Mouse (Mus musculus) kidney, adult 2 months (tissue): ENCODE data around the gene Cpxm2. TPM values are rescaled to one million over a fixed set of nuclear protein-coding genes. Genes with fewer than 3 reads are reported as not detected.

ENCODE experiments used
- DNase-seq: peaks from one replicate; pipeline ENCODE4 v3.0.0; 2021
- H3K27ac ChIP-seq: fragments of 200-500 bp; 2 replicates; pipeline ENCODE4 v1.5.1; 2012; ENCODE audit warnings: low read depth, low read length, control low read depth, inconsistent platforms; ENCODE audit not compliant: insufficient read depth
- H3K27me3 ChIP-seq: fragments of 200-500 bp; replicated peaks from 2 replicates; pipeline ENCODE4 v1.6.1; 2012; ENCODE audit warnings: mild to moderate bottlenecking, moderate library complexity, low read length, inconsistent platforms; ENCODE audit not compliant: control insufficient read depth, insufficient read depth
- H3K36me3 ChIP-seq: fragments of 200-500 bp; 2 replicates; pipeline ENCODE4 v1.6.1; 2012; ENCODE audit warnings: mild to moderate bottlenecking, moderate library complexity, low read length, inconsistent platforms; ENCODE audit not compliant: control insufficient read depth, insufficient read depth
- H3K4me1 ChIP-seq: fragments of 200-500 bp; 2 replicates; pipeline ENCODE4 v1.6.1; 2011; ENCODE audit warnings: low read length; ENCODE audit not compliant: control insufficient read depth, insufficient read depth
- H3K4me3 ChIP-seq: fragments of 200-500 bp; 2 replicates; pipeline ENCODE4 v1.5.1; 2011; ENCODE audit warnings: mild to moderate bottlenecking, low read depth, low read length, control low read depth; ENCODE audit not compliant: insufficient read depth
- CTCF ChIP-seq: fragments of 200-500 bp; conservative IDR thresholded peaks from 2 replicates; pipeline ENCODE4 v1.5.1; 2011; ENCODE audit warnings: low read depth, mild to moderate bottlenecking, control low read depth, low read length, moderate library complexity, mixed read lengths; ENCODE audit not compliant: insufficient read depth, insufficient read length
- POLR2A ChIP-seq: fragments of 200-500 bp; IDR thresholded peaks from one replicate; pipeline ENCODE4 v1.6.1; 2011; ENCODE audit warnings: low read depth, low read length, control low read depth
- WGBS: fragments of 180-500 bp; shearing (Covaris S2); methylation state at CpG from one replicate; pipeline ENCODE4 v1.1.7; 2018; 5-methylcytosine and 5-hydroxymethylcytosine counted together
- polyA plus RNA-seq: library from polyadenylated mRNA; depleted of rRNA; stranded (reverse); fragments of >200 nt; gene quantifications from 2 replicates; pipeline ENCODE4 v1.2.3, GENCODE M21; 2012; rRNA removed

Cpxm2 gene
- 3.5 and 4.4 TPM in 2 replicates for polyA plus RNA-seq

DNA sequence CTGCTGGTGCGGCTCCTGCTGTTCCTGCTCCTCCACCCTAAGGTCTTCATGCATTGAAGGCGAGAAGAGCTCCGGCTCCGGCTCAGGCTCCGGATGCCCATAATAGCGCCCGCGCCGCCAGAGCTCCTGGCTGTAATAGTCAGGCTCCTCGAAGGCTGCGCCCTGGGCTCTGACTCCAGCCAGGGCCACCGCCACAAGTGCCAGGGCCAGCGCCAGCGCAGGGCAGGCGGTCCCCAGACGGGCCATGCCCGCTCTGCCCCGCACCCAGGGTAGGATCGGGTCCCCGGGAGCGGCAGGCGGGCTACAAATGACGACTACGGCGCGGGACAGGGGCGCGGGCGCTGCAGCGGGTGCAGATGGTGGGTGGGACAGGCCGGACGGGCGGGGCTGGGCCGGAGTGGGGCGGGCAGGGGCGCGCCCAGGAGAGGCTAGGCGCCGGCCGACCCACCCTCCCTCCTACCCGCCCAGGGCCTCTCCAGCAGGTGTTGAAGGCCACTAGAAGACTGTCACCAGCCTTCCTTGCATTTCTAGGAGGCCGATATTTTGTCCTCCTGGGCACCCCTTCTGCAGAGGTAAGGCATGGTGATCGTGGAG lies at the start of gene Cpxm2:
Gene Cpxm2 (minus strand): TSS at position 372 of the 594 bp plus-strand sequence.
- DNase-seq = no peak

GRCm38 (mm10) chr7:132204073-132204612 lies 49.6 kb upstream of the Cpxm2 start:
- H3K4me1 ChIP-seq = no peaks in the 10 kb centered on the region
- no peak overlapping the region for H3K27ac ChIP-seq
- H3K36me3 ChIP-seq = no peaks in the 10 kb centered on the region
- no peak for DNase-seq
- H3K27me3 ChIP-seq = no peaks in the 10 kb centered on the region
- 22% methylated on average over 1 of the region's 1 CpGs for WGBS
- no peak overlapping the region for H3K4me3 ChIP-seq
- TF ChIP-seq POLR2A (no peak), CTCF (no peak)

More for the DNA sequence above, at the start of gene Cpxm2:
- 4% methylated on average over 43 of the region's 43 CpGs for WGBS
- Histone ChIP-seq H3K27ac (no peak within 1 kb of the TSS), H3K36me3 (no peaks in the 10 kb centered on the region), H3K27me3 (peaks cover 2% of the 10 kb centered on the region), H3K4me3 (peak within 1 kb of the TSS; percentile 3; the same call in 1 of the 2 replicates), H3K4me1 (no peaks in the 10 kb centered on the region)
- no peak for TF ChIP-seq CTCF
- TF ChIP-seq POLR2A = no peak

- no peak overlapping the region for H3K27ac ChIP-seq
- H3K4me3 ChIP-seq = no peak overlapping the region
- H3K36me3 ChIP-seq = no peaks in the 10 kb centered on the region
- 25% methylated on average over 6 of the region's 6 CpGs for WGBS
- no peaks in the 10 kb centered on the region for H3K27me3 ChIP-seq
- no peak for DNase-seq
- no peak for TF ChIP-seq CTCF
- TF ChIP-seq POLR2A = no peak
- no peaks in the 10 kb centered on the region for H3K4me1 ChIP-seq
These were observed 45.1 kb upstream of the Cpxm2 start for GRCm38 (mm10) chr7:132199686-132200085.

DNA sequence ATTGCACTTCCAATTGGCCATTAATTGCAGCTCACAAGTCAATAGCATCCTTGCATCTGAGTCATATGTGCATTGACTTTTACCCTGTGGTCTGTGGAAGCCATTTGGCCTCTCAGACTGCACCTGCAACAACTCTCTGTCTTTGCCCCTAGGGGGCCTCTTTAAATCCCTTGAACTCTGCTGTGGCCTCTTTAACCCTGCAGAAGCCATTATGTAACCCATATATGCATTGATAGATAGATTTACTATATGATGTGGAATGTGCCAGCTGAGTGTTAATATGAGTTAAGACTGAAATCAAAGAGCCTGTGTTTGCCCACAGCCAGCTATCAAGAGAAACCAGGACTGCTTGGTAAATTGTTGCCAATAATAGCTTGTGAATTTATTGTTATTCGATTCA lies 44.3 kb upstream of the Cpxm2 start:
- 87% methylated on average over 1 of the region's 1 CpGs for WGBS

DNA sequence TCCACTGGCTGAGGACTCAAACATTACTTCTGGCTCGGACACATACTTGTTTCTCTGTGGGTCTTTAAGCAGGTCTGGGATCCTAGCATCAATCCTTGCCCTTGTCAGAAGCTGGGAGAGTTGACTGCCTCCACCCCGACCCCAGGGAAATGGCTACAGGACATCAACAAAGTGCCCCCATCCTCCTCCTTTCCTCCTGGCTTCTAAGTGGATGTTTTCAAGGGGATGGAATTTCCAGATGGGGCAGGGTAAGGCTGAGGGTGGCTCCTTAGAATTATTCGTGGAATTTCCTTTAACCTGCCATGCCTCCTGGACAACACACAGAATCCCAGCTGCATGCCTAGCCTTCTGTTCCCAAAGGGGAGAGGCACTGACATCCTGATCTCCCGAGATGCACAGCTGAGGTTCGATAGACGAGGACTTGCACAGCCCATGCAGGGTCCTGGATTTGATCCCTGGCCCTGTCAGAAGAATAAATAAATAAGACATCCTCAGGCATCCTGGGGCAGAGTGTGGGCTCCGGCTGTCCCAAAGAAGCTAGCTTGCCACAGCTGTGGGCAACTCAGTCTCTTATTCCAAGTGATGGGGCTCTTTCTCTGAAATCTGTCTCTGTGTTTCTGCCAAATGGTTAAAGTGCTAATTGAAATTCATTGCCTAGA lies 43.4 kb upstream of the Cpxm2 start:
- Histone ChIP-seq H3K4me3 (no peak overlapping the region), H3K27ac (no peak overlapping the region), H3K4me1 (no peaks in the 10 kb centered on the region), H3K36me3 (no peaks in the 10 kb centered on the region), H3K27me3 (no peaks in the 10 kb centered on the region)
- no peak for DNase-seq
- 22% methylated on average over 7 of the region's 7 CpGs for WGBS
- TF ChIP-seq POLR2A = no peak
- TF ChIP-seq CTCF = no peak

More for the DNA sequence above, 44.3 kb upstream of the Cpxm2 start:
- H3K4me3 ChIP-seq = no peak overlapping the region
- no peaks in the 10 kb centered on the region for H3K27me3 ChIP-seq
- DNase-seq = no peak
- TF ChIP-seq CTCF (no peak), POLR2A (no peak)
- H3K27ac ChIP-seq = no peak overlapping the region
- no peaks in the 10 kb centered on the region for H3K36me3 ChIP-seq
- H3K4me1 ChIP-seq = no peaks in the 10 kb centered on the region

- 88% methylated on average over 1 of the region's 1 CpGs for WGBS
- H3K27me3 ChIP-seq = no peaks in the 10 kb centered on the region
- no peak overlapping the region for H3K4me3 ChIP-seq
- H3K36me3 ChIP-seq = no peaks in the 10 kb centered on the region
- DNase-seq = no peak
- no peak for TF ChIP-seq CTCF
- TF ChIP-seq POLR2A = no peak
- H3K4me1 ChIP-seq = no peaks in the 10 kb centered on the region
- no peak overlapping the region for H3K27ac ChIP-seq
These were observed 42.0 kb upstream of the Cpxm2 start for GRCm38 (mm10) chr7:132196581-132196980.

DNA sequence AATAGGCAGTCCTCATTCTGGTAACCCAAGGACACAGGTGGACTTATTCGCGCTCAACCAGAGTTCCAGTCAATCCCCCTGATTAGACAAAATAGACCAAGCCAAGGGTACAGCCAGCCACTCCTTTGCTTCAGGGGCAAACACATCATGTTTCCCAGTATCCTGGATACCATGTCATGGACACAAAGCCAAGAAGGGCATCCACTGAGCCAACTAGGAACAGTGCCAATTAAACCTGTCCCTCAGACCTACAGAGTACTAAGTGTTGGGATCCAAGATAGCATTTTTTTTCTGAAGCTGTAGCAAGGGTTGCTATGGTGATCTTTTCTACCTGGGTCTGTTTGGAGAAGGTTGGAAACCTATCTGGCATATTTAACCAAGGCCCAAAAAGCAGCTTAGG lies 39.1 kb upstream of the Cpxm2 start:
- H3K27me3 ChIP-seq = no peaks in the 10 kb centered on the region
- TF ChIP-seq CTCF (no peak), POLR2A (no peak)
- WGBS = 98% methylated on average over 2 of the region's 2 CpGs

More for the DNA sequence above, 39.1 kb upstream of the Cpxm2 start:
- no peak overlapping the region for H3K4me3 ChIP-seq
- H3K36me3 ChIP-seq = no peaks in the 10 kb centered on the region
- DNase-seq = no peak
- H3K4me1 ChIP-seq = no peaks in the 10 kb centered on the region
- H3K27ac ChIP-seq = no peak overlapping the region
